Mouse (Mus musculus) lung, adult 2 months (tissue): ENCODE data around the gene Ccdc190.

Source experiments
- CTCF ChIP-seq: fragments of 200-500 bp; IDR thresholded peaks from 2 replicates; pipeline ENCODE4 v1.5.1; 2011; ENCODE audit warnings: mild to moderate bottlenecking, low read length, control low read depth; ENCODE audit not compliant: insufficient read depth
- POLR2A ChIP-seq: fragments of 200-500 bp; IDR thresholded peaks from 2 replicates; pipeline ENCODE4 v1.6.1; 2011; ENCODE audit warnings: low read depth, mild to moderate bottlenecking, control low read depth, low read length, borderline replicate concordance; ENCODE audit errors: extremely low read depth

DNA sequence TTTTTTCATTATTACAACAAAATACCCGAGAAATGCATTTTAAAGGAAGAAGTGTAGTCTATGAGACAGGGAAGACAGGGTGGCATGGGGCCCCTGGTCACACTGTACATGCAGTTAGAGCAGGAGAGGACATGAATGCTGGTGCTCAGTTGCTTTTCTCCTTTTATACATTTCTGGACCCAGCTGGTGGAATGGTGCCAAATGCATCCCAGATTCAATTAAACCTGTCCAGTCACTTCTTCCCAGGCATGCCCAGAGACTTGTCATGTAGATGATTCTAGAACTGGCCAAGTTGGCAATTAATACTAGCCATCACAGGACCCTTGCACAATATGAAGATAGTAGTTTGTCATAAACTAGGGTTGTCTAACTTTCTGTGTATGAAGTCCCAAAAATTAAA, 30.5 kb upstream of the Ccdc190 start:
- TF ChIP-seq POLR2A (no peak), CTCF (no peak)
